Mouse (Mus musculus) cerebellum, adult 9-10 months (tissue): ENCODE results near the gene Fgf14.
"Not testable (repeated sequence)": the region's sequence is repeated elsewhere in the genome, so short reads cannot be mapped to it uniquely, and the experiment has no call there.

Experiments used
- DNase-seq: peaks from one replicate; pipeline ENCODE4 v3.0.0; 2022

Gene Fgf14

GRCm38 (mm10) chr14:124191913-124192814 lies 484.8 kb downstream of the Fgf14 start:
- DNase-seq, result peak; percentile 77

GRCm38 (mm10) chr14:124180265-124180664 lies 496.7 kb downstream of the Fgf14 start:
- DNase-seq, result no peak

GRCm38 (mm10) chr14:124174111-124174510 lies 502.8 kb downstream of the Fgf14 start:
- no peak for DNase-seq

GRCm38 (mm10) chr14:124163618-124164185 lies 513.2 kb downstream of the Fgf14 start:
- no peak for DNase-seq

GRCm38 (mm10) chr14:124147378-124147777 lies 529.5 kb downstream of the Fgf14 start:
- no peak for DNase-seq

GRCm38 (mm10) chr14:124107205-124107873 lies 569.6 kb downstream of the Fgf14 start:
- DNase-seq, result no peak

GRCm38 (mm10) chr14:124083126-124083525 lies 593.8 kb downstream of the Fgf14 start:
- DNase-seq, result no peak

GRCm38 (mm10) chr14:124044016-124044415 lies 632.9 kb downstream of the Fgf14 start:
- DNase-seq, result peak; percentile 84

- peak; percentile 62 for DNase-seq
Observed at GRCm38 (mm10) chr14:124040651-124041050, 636.3 kb downstream of the Fgf14 start.

GRCm38 (mm10) chr14:124037434-124037833 lies 639.5 kb downstream of the Fgf14 start:
- no peak for DNase-seq

- DNase-seq, result no peak
Observed at GRCm38 (mm10) chr14:124036575-124037205, 640.2 kb downstream of the Fgf14 start.

GRCm38 (mm10) chr14:124033302-124033701 lies 643.6 kb downstream of the Fgf14 start:
- DNase-seq, result not testable (repeated sequence)

GRCm38 (mm10) chr14:124027886-124028670 lies 648.8 kb downstream of the Fgf14 start:
- DNase-seq, result peak; percentile 66

GRCm38 (mm10) chr14:123990591-123991195 lies 686.2 kb downstream of the Fgf14 start:
- DNase-seq, result no peak

GRCm38 (mm10) chr14:123967996-123968395 lies 708.9 kb downstream of the Fgf14 start:
- DNase-seq, result peak; percentile 36

- DNase-seq, result peak; percentile 75
Observed at GRCm38 (mm10) chr14:123966531-123966930, 710.4 kb downstream of the Fgf14 start.
